Mouse (Mus musculus) brain, embryonic 14.5 days (tissue): ENCODE data around the gene 6430571L13Rik. TPM values are rescaled to one million over a fixed set of nuclear protein-coding genes. Genes with fewer than 3 reads are reported as not detected.

Experiments
- DNase-seq: peaks from one replicate; pipeline ENCODE4 v3.0.0-alpha.2; 2011; ENCODE audit warnings: low read depth
- CTCF ChIP-seq: fragments of 200-500 bp; IDR thresholded peaks from 2 replicates; pipeline ENCODE4 v1.5.1; 2012; ENCODE audit warnings: inconsistent platforms, mild to moderate bottlenecking, moderate library complexity, borderline replicate concordance; ENCODE audit not compliant: insufficient read depth, insufficient read length; ENCODE audit errors: extremely low read depth
- POLR2A ChIP-seq: fragments of 200-500 bp; IDR thresholded peaks from 2 replicates; pipeline ENCODE4 v1.6.1; 2012; ENCODE audit warnings: mild to moderate bottlenecking, inconsistent platforms, borderline replicate concordance; ENCODE audit not compliant: poor library complexity, insufficient read depth, insufficient read length, severe bottlenecking; ENCODE audit errors: extremely low read depth
- polyA plus RNA-seq: library from polyadenylated mRNA; depleted of rRNA; stranded (reverse); fragments of >200 nt; gene quantifications from 2 replicates; pipeline ENCODE4 v1.2.3, GENCODE M21; 2012

The 6430571L13Rik gene
- polyA plus RNA-seq, 1 experiment, result 8.6 TPM

DNA sequence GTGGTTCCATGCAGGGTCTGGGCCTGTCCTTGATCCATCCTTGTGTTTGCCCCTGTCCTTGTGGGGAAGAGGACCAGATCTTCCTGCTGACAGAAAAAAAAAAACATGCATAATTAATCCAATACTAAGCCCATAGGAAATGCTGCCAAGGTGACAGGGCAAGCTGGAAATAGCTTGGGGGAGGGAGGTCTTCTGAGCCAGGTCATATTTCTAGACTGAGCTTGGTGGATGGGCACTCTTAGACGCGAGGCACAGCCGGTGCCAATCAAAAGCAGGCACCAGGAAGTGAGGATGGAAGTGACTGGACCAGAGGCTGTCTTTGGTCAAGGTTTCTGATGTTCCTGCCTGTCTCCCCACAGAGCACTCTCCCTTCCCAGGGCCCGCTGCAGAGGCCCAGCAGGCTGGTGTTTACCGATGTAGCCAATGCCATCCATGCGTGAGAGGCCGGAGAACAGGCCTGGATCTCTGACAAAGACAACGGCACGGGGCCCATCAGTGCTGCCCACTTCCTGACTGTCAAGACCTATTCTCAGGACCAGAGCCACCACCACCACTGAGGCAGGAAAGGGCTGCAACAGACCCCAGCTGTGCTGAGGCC lies 7.3 kb downstream of the 6430571L13Rik start:
- DNase-seq, result no peak
- TF ChIP-seq CTCF, result no peak

GRCm38 (mm10) chr9:107349321-107349720 lies 8.9 kb downstream of the 6430571L13Rik start:
- TF ChIP-seq CTCF, result no peak
- no peak for TF ChIP-seq POLR2A
- DNase-seq, result no peak

- no peak for DNase-seq
- TF ChIP-seq CTCF, result no peak
- TF ChIP-seq POLR2A, result no peak
Measured at GRCm38 (mm10) chr9:107354826-107355225, 14.4 kb downstream of the 6430571L13Rik start.

- peak; percentile 78 for DNase-seq
- TF ChIP-seq CTCF (peak; percentile 82), POLR2A (no peak)
Measured at GRCm38 (mm10) chr9:107355870-107356765, 15.7 kb downstream of the 6430571L13Rik start.

GRCm38 (mm10) chr9:107357651-107358050 lies 17.2 kb downstream of the 6430571L13Rik start:
- DNase-seq, result peak; percentile 81
- peak; percentile 93 for TF ChIP-seq CTCF
- no peak for TF ChIP-seq POLR2A

- peak; percentile 55 for DNase-seq
- TF ChIP-seq CTCF (no peak), POLR2A (no peak)
Measured at GRCm38 (mm10) chr9:107360989-107361388, 20.6 kb downstream of the 6430571L13Rik start.

GRCm38 (mm10) chr9:107366644-107367043 lies 26.2 kb downstream of the 6430571L13Rik start:
- peak; percentile 83 for TF ChIP-seq CTCF
- no peak for TF ChIP-seq POLR2A
- DNase-seq, result peak; percentile 66

DNA sequence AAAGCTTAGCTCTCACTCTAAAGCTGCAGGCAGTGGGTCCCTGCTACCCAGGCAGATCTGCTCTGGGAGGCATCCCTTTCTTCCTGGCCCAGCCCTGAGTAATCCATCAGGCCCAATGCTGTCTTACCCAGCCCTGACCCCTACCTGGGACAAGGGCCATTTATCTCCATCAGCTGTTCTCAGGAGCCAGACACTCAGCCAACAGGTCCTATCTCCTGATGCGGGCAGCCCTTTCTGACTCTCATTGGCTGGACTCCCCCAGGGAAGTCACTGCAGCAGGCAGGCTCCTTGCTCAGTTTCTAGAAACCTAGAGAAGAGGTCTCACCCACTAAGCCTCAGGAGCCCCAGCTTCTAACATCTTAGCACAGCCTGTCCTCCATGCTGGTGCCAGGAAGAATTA lies 27.9 kb downstream of the 6430571L13Rik start:
- TF ChIP-seq POLR2A (no peak), CTCF (no peak)
- no peak for DNase-seq

DNA sequence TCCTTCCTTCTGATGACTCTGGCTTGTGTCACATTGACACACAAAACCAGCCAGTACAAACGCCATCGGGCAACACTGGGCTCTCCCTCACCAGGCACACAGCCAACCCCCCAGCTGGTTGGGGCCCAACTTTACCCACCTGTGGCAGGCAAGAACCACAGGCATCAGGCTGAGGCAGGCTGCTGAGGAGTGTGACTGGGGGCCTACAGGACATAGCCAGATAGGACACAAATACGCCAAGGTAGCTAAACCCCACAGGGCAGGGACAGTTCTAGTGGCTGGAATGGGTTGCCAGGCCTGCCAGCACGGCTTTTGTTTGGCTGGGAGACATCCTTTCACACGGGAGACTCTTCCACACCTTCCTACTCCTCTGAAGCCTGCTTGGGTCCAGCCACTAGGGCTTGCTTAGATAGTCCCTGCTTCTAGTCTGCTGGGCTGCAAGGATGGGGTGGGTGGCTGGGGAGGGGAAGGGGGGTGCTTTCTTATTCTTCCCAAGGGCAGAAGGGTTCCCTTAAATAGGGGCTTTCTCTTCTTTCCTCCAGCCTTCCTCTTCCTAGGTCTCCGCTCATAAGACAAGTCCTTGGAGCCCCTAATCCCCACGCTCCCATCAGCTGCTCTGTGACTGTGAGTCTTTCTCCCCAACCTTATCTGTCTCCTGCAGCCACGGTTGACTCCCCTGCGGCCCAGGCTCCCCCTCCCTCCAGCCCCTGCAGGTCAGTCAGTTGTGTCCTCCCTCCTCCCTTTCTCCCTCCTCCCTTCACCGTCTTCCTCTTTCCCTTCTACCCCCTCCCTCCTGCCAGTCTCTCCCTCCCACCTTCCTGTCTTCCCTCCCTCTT lies 29.1 kb downstream of the 6430571L13Rik start:
- peak; percentile 71 for DNase-seq
- TF ChIP-seq CTCF (no peak), POLR2A (no peak)

GRCm38 (mm10) chr9:107370106-107370463 lies 29.7 kb downstream of the 6430571L13Rik start:
- TF ChIP-seq CTCF (no peak), POLR2A (no peak)
- DNase-seq, result no peak

- peak; percentile 17 for DNase-seq
- TF ChIP-seq CTCF (no peak), POLR2A (no peak)
Measured at GRCm38 (mm10) chr9:107372441-107372840, 32.0 kb downstream of the 6430571L13Rik start.

- no peak for DNase-seq
- TF ChIP-seq POLR2A (no peak), CTCF (peak; percentile 49)
Measured at GRCm38 (mm10) chr9:107374623-107375022, 34.2 kb downstream of the 6430571L13Rik start.
